Mouse (Mus musculus) testis, adult 2 months (tissue): Measurements from ENCODE around the gene Vegfb. TPM values are rescaled to one million over a fixed set of nuclear protein-coding genes. Genes with fewer than 3 reads are reported as not detected.
A peak's percentile ranks its signal among the peaks of the same experiment; 100 is the strongest.

Source experiments
- H3K27ac ChIP-seq: fragments of 200-500 bp; 2 replicates; pipeline ENCODE4 v1.5.1; 2012; ENCODE audit warnings: low read depth, low read length; ENCODE audit not compliant: control insufficient read depth, insufficient read depth
- H3K27me3 ChIP-seq: fragments of 200-500 bp; 2 replicates; pipeline ENCODE4 v1.6.1; 2012; ENCODE audit warnings: mild to moderate bottlenecking, low read length, moderate library complexity; ENCODE audit not compliant: control insufficient read depth, insufficient read depth
- H3K36me3 ChIP-seq: fragments of 200-500 bp; 2 replicates; pipeline ENCODE4 v1.6.1; 2012; ENCODE audit warnings: mild to moderate bottlenecking, low read length; ENCODE audit not compliant: control insufficient read depth, insufficient read depth
- H3K4me1 ChIP-seq: fragments of 200-500 bp; 2 replicates; pipeline ENCODE4 v1.6.1; 2012; ENCODE audit warnings: low read length; ENCODE audit not compliant: control insufficient read depth, insufficient read depth
- H3K4me3 ChIP-seq: fragments of 200-500 bp; 2 replicates; pipeline ENCODE4 v1.5.1; 2012; ENCODE audit warnings: low read depth, mild to moderate bottlenecking, low read length, moderate library complexity, mixed read lengths; ENCODE audit not compliant: control insufficient read depth
- CTCF ChIP-seq: fragments of 200-500 bp; IDR thresholded peaks from 2 replicates; pipeline ENCODE4 v1.5.1; 2012; ENCODE audit warnings: low read depth, mild to moderate bottlenecking, inconsistent platforms, low read length, moderate library complexity; ENCODE audit not compliant: control insufficient read depth, insufficient read depth, insufficient replicate concordance
- POLR2A ChIP-seq: fragments of 200-500 bp; IDR thresholded peaks from 2 replicates; pipeline ENCODE4 v1.6.1; 2012; ENCODE audit warnings: low read depth, mild to moderate bottlenecking, inconsistent platforms, low read length, moderate library complexity; ENCODE audit not compliant: control insufficient read depth
- polyA plus RNA-seq: library from polyadenylated mRNA; depleted of rRNA; stranded (reverse); fragments of >200 nt; gene quantifications from 2 replicates; pipeline ENCODE4 v1.2.3, GENCODE M21; 2012

The Vegfb gene
- polyA plus RNA-seq, 1 experiment: 7.5 TPM

DNA sequence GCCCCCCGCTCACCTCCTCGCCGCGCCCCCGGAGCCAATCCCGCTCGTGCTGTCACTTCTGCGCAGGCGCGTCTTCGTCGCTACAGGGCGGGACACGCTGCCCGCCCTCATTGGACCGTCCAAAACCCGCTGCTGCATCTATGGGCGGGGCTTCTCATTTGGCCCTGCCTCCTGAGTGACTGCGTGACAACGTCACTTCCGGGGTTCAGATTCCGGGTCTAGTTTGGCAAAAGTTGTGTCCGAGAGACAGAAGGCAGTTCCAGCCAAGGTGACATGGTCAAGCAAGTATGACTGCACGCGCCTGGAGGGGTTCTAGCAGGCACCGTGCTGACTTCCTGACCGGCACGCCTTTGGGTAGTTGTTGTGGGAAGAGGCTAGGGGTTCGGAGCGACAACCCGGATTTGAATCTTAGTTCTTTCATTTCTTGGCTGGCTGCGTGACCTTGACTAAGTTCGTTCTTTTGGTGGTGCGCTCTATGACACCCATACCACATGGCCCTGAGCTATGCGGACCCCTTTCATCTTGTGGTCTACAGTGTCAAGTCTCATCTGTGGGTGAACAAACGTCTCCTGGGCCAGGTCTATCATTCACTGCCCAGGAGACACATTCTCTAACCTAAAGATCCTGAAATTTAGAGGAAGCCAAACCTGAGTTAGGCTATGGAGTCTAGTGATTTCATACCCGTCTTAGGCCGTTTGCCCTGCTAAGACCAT, 6.9 kb downstream of the Vegfb start, which contains the start of gene Fkbp2:
Gene Fkbp2, minus strand, starts transcription at position 121 of the 713 bp plus-strand sequence.
- no peak for TF ChIP-seq CTCF
- TF ChIP-seq POLR2A: peak; percentile 91
- peak within 1 kb of the TSS; percentile 97 for H3K4me3 ChIP-seq
- no peaks in the 10 kb centered on the region for H3K27me3 ChIP-seq
- H3K36me3 ChIP-seq: no peaks in the 10 kb centered on the region; the same call in 1 of the 2 replicates
- H3K27ac ChIP-seq: peak within 1 kb of the TSS; percentile 95
- peaks cover 25% of the 10 kb centered on the region for H3K4me1 ChIP-seq

DNA sequence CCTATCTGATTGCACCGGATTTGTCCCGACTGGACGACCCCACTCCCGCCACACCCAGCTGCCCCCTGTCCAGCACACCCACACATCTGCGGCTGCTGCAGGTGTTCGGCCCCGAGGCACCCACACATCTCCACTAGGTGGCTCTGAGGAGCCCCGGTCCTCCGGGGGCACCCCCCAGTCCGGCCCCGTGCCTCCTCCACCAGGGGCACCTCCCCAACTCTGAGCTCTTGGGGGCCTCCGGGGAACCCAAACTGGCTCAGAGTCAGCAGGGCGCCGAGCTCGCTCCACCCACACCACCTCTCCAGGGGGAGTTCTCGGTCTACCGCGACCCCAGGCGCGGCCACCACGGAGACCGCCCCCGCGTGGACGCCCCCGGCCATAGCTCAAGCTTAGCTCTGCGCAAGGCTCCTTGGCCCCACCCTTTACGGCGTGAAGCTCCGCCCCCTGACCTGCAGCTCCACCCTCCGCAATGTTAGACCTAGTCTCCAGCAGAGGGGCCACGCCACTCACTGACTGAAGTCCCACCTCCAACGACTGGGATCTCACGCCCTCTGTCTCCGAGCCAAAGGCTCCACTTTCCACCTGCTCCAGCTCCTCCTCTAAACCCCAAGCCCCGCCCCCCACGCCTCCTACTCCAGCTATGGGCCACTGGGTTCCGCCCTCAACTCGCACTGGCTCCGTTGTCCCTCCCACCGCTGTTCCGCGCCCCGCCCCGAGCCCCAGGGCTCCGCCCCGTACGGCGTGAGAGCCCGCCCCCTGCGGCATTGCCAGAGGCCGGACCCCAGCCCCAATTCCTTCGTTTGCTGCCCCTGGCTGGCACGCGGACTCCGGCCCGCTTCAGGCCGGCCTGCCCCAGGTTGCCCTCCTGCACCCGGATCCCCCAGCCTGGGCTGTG, 7.7 kb downstream of the Vegfb start:
- peaks cover 27% of the 10 kb centered on the region for H3K4me1 ChIP-seq
- TF ChIP-seq CTCF (peak; percentile 55), POLR2A (no peak)
- peak overlapping the region; percentile 79 for H3K27ac ChIP-seq

DNA sequence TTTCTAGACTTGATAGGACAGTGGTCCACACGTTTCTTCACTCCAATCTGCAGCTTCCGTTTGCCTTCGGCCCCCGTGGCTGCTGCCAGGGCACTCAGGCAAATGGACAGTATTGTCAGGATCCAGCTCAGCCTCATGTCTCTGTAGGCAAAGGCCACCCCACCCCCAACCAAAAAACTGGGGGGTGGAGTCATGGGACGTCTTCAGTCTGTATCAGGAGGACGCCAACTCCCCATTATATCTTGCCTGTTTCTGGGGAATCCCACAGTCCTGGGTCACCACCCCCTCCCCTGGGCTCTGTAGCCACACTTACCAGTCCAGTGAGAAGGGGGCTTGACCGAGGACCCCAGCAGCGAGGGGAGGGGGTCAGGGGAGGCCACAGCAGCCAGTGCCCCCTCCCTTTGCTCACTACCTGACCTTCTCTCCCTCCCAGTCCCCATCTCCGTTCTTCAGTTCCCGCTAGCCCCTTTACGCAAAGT, 8.4 kb downstream of the Vegfb start:
- Histone ChIP-seq H3K4me1 (peaks cover 27% of the 10 kb centered on the region), H3K27ac (peak overlapping the region; percentile 59), H3K36me3 (no peaks in the 10 kb centered on the region; the same call in 1 of the 2 replicates), H3K27me3 (no peaks in the 10 kb centered on the region), H3K4me3 (peak overlapping the region; percentile 97)
- TF ChIP-seq POLR2A (no peak), CTCF (no peak)

More for the DNA sequence above, 7.7 kb downstream of the Vegfb start:
- Histone ChIP-seq H3K36me3 (no peaks in the 10 kb centered on the region; the same call in 1 of the 2 replicates), H3K27me3 (no peaks in the 10 kb centered on the region), H3K4me3 (peak overlapping the region; percentile 97)

DNA sequence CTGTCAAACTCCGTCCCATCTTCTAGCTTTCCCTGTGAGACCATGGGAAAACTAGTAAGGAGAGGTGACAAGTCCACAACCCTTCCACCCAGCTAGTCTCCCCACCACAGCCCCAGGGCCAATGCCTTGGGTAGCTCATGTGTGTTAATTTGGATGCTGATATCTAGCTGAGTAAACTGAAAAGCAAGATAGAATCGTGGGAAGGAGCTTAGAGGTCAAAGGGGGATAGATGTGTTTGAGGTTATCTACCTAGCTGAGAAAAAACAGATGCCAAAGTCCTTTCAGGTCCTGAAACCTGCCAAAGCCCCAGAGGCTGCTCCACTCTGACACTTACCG, 8.8 kb downstream of the Vegfb start:
- H3K4me1 ChIP-seq: peaks cover 27% of the 10 kb centered on the region

DNA sequence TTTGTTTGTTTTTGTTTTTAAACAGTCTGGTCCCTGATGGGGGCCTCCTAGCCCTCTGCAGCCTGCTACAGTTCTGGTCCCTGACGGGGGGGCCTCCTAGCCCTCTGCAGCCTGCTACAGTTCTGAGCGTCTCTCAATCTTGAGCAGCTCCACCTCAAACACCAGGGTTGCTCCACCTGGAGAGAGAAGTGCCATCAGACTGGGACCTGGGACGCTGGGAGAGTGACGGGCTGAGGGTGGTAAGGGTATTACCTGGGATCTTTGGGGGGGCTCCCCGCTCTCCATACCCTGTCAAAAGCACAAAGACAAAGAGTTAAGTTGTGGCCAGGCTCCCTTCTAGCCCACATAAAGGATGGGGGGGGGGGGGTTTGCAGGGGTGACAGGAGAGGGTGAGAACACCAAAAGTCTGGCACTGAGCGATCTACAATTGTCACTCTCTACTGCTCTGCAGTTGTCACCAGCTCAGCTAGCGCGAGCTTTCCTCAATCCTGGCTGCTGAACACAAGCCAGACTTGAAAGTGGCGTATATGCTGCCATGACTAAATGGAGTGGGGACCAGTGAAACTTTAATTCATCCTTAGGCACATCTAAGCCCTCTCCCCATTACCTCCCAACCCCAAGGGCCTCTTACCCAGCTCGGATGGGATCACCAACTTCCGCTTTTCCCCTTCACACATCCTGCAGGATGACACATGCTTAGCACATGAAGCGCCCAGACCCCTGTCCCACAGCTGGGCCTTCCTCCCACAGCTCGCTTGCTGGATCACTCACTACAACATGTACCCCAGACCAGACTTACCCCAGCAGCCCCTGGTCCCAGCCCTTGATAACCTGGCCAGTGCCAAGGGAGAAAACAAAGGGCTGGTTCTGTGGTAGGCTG, 9.5 kb downstream of the Vegfb start:
- peaks cover 27% of the 10 kb centered on the region for H3K4me1 ChIP-seq
- no peak overlapping the region for H3K27ac ChIP-seq
- H3K36me3 ChIP-seq: no peaks in the 10 kb centered on the region; the same call in 1 of the 2 replicates
- TF ChIP-seq CTCF: no peak
- TF ChIP-seq POLR2A: no peak
- no peak overlapping the region for H3K4me3 ChIP-seq
- H3K27me3 ChIP-seq: no peaks in the 10 kb centered on the region

More for the DNA sequence above, 8.8 kb downstream of the Vegfb start:
- TF ChIP-seq CTCF (no peak), POLR2A (no peak)
- H3K36me3 ChIP-seq: no peaks in the 10 kb centered on the region; the same call in 1 of the 2 replicates
- H3K27me3 ChIP-seq: no peaks in the 10 kb centered on the region
- no peak overlapping the region for H3K27ac ChIP-seq
- H3K4me3 ChIP-seq: no peak overlapping the region

DNA sequence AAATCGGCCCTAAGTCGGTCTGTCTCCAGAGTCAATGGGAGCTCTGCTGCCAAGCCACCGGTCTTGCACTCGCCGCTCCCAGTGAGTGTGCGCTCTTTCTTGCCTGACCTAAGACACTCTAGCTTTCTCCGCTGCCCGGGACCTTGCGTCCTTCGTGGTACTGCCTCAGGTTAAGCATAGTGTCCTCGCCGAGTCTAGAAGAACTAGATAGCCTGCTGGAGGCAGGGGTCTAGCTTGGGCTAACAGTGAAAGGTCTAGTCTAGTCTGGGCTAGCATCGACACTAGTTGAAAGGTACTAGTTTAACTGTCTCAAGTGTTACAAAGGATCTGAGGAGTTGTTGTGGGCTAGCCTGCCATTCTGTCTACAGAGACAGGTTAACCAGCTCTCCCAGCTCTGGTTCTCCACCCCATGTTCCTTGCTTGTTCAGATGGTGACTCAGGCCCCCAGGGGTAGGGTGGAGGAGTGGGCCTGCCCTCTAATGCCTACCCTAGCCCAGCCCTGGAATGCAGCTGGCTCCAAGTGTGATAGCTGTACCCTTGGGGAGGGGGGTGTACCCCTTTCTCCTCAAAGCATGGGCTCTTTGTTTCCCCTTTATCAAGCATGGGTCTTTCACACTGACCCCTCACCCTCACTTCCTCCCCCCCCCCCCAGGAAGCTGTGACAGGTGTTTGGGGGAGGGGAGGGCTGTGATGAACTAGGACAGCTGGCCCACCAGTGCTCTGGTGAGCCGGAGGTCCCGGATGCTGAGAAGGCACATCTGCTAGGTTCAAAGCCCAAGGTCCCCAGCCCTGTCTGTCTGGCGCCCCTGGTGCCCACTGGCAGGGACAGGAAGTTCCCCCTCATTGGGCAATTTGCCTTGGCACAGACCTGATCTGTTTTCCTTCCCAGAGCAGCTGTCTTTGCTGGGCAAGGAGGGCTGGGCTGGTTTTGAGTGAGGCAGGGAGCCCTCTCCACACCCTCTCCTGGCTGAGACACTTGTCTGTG, 11.6 kb downstream of the Vegfb start, which contains the start of gene Plcb3:
Gene Plcb3, minus strand, starts transcription at position 934 of the 985 bp plus-strand sequence.
- Histone ChIP-seq H3K27ac (peak within 1 kb of the TSS; percentile 77), H3K27me3 (no peaks in the 10 kb centered on the region), H3K4me1 (peaks cover 27% of the 10 kb centered on the region), H3K36me3 (no peaks in the 10 kb centered on the region), H3K4me3 (peak within 1 kb of the TSS; percentile 91)
- no peak for TF ChIP-seq CTCF
- TF ChIP-seq POLR2A: no peak; the same call in 1 of the 2 replicates
